Mouse (Mus musculus): Measurements from ENCODE around the gene AW822073.
"Not testable (repeated sequence)": the region's sequence is repeated elsewhere in the genome, so short reads cannot be mapped to it uniquely, and the experiment has no call there.

The AW822073 gene

DNA sequence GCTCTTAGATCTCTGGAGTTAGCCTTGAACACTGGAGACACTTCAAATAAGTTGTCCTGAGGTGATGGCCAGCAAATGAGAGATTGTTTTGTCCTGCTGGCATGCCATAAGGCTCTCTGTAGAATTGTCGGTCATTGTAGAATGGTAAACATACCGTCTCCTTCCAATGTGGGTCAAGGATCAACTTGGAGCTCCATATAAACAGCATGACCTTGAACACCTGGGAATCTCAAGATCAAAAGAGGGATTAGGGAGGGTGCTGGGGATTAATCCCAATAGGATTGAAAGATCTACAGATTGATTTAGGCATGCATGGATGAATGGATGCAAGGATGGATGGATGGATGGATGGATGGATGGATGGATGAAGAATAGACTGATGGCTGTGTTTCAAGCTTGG is 3.2 kb downstream of the AW822073 start:
- not testable (repeated sequence) for DNase-seq (ENCODE audit: low spot score in 2 of 2)

DNA sequence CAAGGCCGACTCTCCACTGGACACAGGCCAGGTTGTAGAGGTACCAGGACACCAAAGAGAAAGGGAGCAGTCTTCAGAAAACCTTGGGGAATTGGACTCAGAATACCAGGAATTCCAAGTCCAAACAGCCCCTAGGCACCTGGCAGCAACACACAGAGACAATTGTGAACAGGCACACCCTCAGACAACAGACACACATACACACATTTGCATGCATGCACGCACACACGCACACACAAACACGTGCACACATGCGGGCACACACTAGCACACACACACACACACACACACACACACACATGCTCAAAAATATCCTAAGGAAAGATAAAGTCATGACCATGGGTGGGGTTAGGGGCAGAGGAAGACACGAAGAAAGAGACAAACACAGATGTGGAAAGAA is 4.0 kb downstream of the AW822073 start:
- no peak for DNase-seq (ENCODE audit: low spot score in 2 of 2)

DNA sequence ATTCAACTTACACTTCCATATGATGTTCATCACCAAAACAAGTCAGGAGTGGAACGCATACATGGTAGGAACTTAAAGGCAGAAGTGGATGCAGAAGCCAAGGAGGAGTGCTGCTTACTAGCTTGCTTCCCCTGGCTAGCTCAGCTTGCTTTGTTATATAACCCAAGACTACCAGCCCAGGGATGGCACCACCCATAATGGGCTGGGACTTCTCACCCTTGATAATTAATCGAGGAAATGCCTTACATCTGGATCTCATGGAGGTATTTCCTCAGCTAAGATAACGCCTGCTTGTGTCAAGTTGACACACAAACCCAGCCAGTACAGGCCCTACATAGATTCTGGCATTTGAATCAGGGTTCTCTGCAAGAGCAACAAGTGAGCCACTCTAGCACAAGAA is 7.4 kb downstream of the AW822073 start:
- no peak for DNase-seq (ENCODE audit: low spot score in 2 of 2)

DNA sequence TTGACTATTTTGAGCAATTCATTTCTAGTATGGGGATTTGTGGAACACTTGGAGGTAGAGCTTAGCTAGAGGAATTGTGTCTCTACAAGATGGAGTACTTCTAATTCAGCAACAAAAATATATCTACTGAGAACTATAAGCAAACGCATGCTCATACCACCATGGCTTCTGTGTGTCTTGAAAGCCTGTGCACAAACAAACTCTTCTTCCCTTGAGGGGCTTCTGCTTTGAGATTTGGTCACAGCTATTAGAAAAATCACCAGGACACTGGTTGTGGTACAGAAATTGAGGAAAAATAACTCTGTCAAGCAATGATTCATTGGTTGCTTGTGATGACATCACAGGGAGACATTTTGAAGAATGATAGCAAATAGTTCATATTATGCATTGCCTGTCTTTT is 9.4 kb downstream of the AW822073 start:
- no peak for DNase-seq (ENCODE audit: low spot score in 2 of 2)

DNA sequence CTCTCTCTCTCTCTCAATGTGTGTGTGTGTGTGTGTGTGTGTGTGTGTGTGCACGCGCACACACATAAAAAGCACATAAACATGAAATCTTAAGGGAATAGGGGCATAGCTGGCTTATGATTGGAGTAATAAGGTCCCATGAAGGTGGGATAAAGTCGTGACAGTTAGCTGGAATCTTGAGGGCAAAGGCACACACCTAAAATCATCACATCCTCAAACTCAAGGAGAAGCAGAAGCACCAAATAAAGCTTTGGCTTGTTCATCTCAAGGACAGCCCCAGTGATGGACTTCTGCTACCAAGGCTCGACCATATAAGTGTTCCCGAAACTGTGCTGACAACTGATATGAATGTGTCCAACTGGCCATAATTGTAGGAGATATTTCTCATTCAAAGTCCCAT is 9.8 kb downstream of the AW822073 start:
- DNase-seq (ENCODE audit: low spot score in 2 of 2): no peak

DNA sequence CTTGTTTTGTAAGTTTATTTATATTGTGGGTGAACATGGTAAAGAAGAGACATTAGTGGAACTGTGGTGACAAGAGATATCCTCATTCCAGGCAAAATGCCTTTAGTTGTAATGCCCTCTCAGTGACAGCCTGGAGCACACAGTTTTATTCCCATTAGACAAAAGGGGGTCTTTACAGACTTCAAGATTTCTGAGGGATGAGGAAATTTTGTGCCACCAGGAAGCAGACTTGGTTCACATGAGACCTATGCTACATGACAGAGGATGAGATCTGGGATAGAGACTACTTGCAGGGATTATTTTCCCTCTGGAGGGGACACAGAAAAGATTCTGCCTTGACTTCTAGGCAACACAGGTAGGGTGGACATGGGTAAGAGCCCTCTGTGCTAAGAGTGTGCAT is 10.2 kb downstream of the AW822073 start:
- no peak for DNase-seq (ENCODE audit: low spot score in 2 of 2)

DNA sequence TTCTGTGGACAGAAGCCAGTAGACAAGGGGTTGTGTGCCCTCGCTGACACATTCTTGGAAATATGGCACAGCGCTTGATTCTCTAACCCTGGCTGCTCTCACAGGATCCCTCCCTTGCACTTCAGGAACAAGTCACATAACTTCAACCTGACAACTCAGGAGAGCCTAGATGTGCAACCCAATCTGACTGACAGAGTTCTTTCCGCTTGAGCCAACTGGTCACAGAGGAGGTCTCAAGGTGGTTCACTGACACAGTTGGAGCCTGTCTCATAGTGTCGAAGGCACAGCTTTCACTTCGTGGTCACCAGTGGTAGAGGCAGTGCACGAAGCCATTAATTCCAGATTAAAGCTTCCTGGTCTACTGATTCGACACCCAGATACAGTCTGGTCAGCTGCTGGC is 12.5 kb downstream of the AW822073 start:
- DNase-seq (ENCODE audit: low spot score in 2 of 2): no peak

DNA sequence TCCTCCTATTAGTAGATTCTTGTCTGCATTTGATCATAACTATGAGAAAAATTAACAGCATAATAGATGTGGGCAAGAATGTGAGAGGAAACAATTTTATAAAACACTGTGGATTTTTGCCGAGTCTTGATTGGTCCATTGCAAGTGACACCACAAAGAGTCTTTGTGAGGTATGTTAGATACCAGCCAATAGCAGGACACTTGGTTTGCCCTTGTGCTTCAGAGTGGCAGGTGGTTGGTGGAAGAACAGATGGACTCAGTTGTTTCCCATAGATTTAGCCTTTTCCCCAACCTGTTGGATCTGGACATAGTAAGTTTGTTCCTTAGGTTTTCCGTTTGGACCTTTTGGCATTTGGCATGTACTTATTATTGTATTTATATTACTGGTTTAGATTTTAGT is 13.5 kb downstream of the AW822073 start:
- no peak for DNase-seq (ENCODE audit: low spot score in 2 of 2)

DNA sequence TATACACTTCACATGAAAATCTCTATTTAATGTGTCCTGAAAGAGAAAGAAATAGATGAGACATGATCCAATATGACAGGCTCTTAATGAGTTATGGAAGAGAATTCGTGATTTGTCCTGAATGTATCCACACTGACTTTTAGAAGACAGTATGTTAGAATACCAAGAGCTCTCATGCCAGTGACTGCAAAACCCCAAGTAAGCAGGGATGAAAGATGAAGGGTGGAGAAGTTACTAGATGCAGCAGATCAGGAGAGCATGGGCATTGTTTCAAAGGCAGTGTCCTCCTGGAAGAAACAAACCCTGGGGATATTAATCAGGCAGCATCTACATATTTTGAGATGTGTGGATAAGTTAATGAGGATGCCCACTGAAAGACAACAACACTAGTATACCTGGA is 14.2 kb downstream of the AW822073 start:
- DNase-seq (ENCODE audit: low spot score in 2 of 2): no peak

DNA sequence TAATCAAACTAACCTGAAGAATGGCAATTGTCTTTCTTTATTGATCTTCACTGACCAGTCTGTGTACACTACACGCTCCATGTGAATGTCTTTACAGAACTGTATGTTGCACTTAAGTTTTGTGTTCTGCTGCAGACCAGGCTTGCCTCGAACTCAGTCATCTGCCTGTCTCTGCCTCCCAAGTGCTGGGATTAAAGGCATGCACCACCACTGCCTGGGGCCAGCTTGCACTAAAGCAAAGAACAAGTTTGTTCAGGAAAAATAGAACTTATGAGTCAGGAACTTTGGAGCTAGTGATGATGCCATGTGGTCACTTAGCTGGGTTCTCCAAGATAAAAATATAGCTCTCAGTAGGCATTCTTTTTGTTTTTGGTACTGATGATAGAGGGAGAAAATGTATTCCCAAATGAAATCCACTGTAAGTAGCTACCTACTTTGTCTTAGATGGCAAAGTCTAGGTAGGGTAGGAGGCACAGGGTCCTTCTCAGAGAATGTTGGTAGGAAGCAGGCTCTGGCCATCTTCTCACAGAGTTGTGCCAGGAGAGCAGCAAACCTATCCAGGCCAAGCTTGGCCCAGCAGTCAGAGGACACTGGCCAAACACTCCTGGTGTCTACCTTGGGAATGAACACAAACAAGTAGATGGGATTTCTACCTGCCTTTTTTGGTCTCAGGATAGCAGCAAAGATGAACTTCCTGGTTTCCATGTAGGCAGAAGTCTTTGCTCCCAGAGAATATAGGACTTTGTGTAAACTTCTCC is 14.8 kb downstream of the AW822073 start:
- no peak for DNase-seq (ENCODE audit: low spot score in 2 of 2)

DNA sequence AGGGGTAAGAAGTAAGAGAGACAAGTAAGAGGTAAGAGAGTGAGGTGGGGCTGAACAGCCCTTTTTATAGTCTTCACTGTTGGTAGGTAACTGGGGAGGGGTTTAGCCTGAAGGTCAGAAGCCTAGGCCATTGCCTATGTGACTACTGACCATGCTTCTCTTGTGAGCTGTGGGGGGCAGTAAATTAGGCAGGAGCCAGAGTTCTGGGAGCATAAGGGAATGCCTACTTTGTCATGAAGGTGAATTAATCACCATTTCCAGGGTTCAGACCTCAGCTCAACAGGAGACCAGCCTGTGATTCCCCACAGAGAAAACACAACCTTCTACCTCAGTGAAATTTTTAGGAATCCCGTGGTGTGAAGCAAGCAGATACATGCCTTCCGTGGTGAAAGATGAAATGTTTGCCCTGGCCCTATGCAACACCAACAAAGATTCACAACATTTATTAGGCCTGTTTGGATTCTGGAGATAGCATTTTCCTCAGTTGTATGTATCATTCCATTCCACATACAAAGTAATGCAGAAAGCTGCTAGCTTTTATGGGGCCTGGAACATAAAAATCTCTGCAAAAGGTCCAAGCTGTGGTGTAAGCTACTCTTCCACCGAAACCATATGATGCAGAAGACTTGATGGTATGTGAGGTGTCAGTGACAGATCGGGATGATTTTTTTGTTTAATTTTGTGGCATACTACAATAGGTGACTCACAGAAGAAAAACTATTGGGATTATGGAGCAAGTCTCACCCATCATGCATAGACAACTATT is 17.9 kb downstream of the AW822073 start:
- no peak for DNase-seq (ENCODE audit: low spot score in 2 of 2)

DNA sequence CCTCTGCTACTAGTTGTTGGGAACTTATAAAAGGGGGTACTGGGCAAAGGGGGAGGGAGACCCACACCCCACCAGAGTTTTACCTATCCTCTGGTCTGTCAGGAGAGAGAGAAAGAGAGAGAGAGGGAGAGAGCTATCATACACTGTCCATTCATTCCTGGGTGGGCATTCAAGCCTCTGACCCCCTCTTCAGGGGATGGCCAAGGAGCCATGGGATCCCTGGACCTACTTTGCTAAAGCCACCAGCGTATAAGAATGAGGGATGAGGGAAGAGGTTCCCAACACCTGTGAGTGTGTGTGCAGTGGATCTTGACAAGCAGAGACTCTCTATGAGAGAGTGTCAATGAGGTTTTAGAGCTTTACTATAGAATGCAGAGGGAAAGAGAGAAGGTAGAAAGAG is 18.7 kb downstream of the AW822073 start:
- DNase-seq (ENCODE audit: low spot score in 2 of 2): no peak
